Mouse (Mus musculus) heart, postnatal 0 days (tissue): Measurements from ENCODE around the gene Mdh1b.

Experiments used
- CTCF ChIP-seq: IDR thresholded peaks from 2 replicates; pipeline ENCODE4 v1.5.1; 2016; ENCODE audit warnings: antibody characterized with exemption, control low read depth, low read depth
- EP300 ChIP-seq: IDR thresholded peaks from 2 replicates; pipeline ENCODE4 v1.6.1; 2016; ENCODE audit warnings: antibody characterized with exemption, low read depth

DNA sequence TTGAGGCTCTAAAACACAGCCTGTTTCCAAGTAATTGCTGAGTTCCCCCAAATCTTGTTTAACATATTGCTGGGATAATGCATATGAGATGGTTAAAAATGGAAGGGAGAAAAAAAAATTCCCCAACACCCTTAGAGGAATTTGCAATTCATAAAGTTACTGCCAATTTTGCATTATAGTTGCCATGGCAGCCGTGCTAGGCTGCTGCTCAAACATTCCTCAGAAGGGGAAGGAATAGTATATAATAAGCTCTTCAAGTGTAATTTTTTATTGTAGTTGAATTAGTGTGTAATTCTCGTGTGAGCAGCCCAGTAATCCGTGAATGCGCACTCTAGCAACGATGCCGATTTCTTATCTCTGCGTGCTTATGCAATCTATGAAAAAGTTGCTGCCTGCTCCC lies 40.2 kb upstream of the Mdh1b start:
- TF ChIP-seq CTCF, result no peak
- no peak for TF ChIP-seq EP300
